Mouse (Mus musculus): ENCODE results near the gene Abt1. TPM values are rescaled to one million over a fixed set of nuclear protein-coding genes. Genes with fewer than 3 reads are reported as not detected.
"Not testable (repeated sequence)": the region's sequence is repeated elsewhere in the genome, so short reads cannot be mapped to it uniquely, and the experiment has no call there.

Abt1 gene
- polyA plus RNA-seq, 1 experiment, result 10.0 TPM

GRCm38 (mm10) chr13:23411311-23412210, 12.1 kb downstream of the Abt1 start:
- peak overlapping the region; percentile 66 for H3K27ac ChIP-seq (ENCODE audit: insufficient read depth, low read length)
- H3K4me1 ChIP-seq (ENCODE audit: control insufficient read depth, insufficient read depth, low read length), result no peaks in the 10 kb centered on the region
- no peaks in the 10 kb centered on the region for H3K36me3 ChIP-seq (ENCODE audit: control insufficient read depth, insufficient read depth, low read length, poor library complexity, severe bottlenecking)
- TF ChIP-seq EP300 (IDR thresholded peaks at IDR 0.05; ENCODE audit: insufficient read depth, low read depth, low read length) (no peak), CTCF (IDR thresholded peaks at IDR 0.05; ENCODE audit: low read depth, low read length) (peak; percentile 36), POLR2A (IDR thresholded peaks at IDR 0.05; ENCODE audit: insufficient read depth, low read length) (no peak)
- H3K9me3 ChIP-seq (replicated peaks; ENCODE audit: control insufficient read depth, insufficient read depth, low read length, poor library complexity, severe bottlenecking), result no peaks in the 10 kb centered on the region
- H3K27me3 ChIP-seq (ENCODE audit: control insufficient read depth, insufficient read depth, low read length, poor library complexity, severe bottlenecking), result no peaks in the 10 kb centered on the region; the same call in 1 of the 2 replicates
- H3K9ac ChIP-seq (ENCODE audit: low read depth, poor library complexity, severe bottlenecking), result peak overlapping the region; percentile 80
- peak overlapping the region; percentile 97 for H3K4me3 ChIP-seq (ENCODE audit: low read depth, low read length)

- H3K4me1 ChIP-seq (ENCODE audit: control insufficient read depth, insufficient read depth, low read length), result no peaks in the 10 kb centered on the region
- H3K9ac ChIP-seq (ENCODE audit: low read depth, poor library complexity, severe bottlenecking), result no peak overlapping the region
- no peak overlapping the region for H3K27ac ChIP-seq (ENCODE audit: insufficient read depth, low read length)
- H3K27me3 ChIP-seq (ENCODE audit: control insufficient read depth, insufficient read depth, low read length, poor library complexity, severe bottlenecking), result no peaks in the 10 kb centered on the region; the same call in 1 of the 2 replicates
- H3K9me3 ChIP-seq (replicated peaks; ENCODE audit: control insufficient read depth, insufficient read depth, low read length, poor library complexity, severe bottlenecking), result no peaks in the 10 kb centered on the region
- H3K36me3 ChIP-seq (ENCODE audit: control insufficient read depth, insufficient read depth, low read length, poor library complexity, severe bottlenecking), result no peaks in the 10 kb centered on the region
- H3K4me3 ChIP-seq (ENCODE audit: low read depth, low read length), result no peak overlapping the region; the same call in 1 of the 2 replicates
- TF ChIP-seq POLR2A (IDR thresholded peaks at IDR 0.05; ENCODE audit: insufficient read depth, low read length) (no peak), EP300 (IDR thresholded peaks at IDR 0.05; ENCODE audit: insufficient read depth, low read depth, low read length) (no peak), CTCF (IDR thresholded peaks at IDR 0.05; ENCODE audit: low read depth, low read length) (no peak)
These were observed 13.0 kb downstream of the Abt1 start for GRCm38 (mm10) chr13:23410632-23411031.

GRCm38 (mm10) chr13:23402626-23403025, 21.0 kb downstream of the Abt1 start:
- Histone ChIP-seq H3K27me3 (ENCODE audit: control insufficient read depth, insufficient read depth, low read length, poor library complexity, severe bottlenecking) (no peaks in the 10 kb centered on the region; the same call in 1 of the 2 replicates), H3K9ac (ENCODE audit: low read depth, poor library complexity, severe bottlenecking) (peak overlapping the region; percentile 66; the same call in 1 of the 2 replicates), H3K27ac (ENCODE audit: insufficient read depth, low read length) (no peak overlapping the region), H3K4me1 (ENCODE audit: control insufficient read depth, insufficient read depth, low read length) (no peaks in the 10 kb centered on the region), H3K9me3 (replicated peaks; ENCODE audit: control insufficient read depth, insufficient read depth, low read length, poor library complexity, severe bottlenecking) (no peaks in the 10 kb centered on the region), H3K36me3 (ENCODE audit: control insufficient read depth, insufficient read depth, low read length, poor library complexity, severe bottlenecking) (no peaks in the 10 kb centered on the region), H3K4me3 (ENCODE audit: low read depth, low read length) (no peak overlapping the region)
- TF ChIP-seq EP300 (IDR thresholded peaks at IDR 0.05; ENCODE audit: insufficient read depth, low read depth, low read length) (no peak), POLR2A (IDR thresholded peaks at IDR 0.05; ENCODE audit: insufficient read depth, low read length) (no peak), CTCF (IDR thresholded peaks at IDR 0.05; ENCODE audit: low read depth, low read length) (no peak)

GRCm38 (mm10) chr13:23401683-23402527, 21.8 kb downstream of the Abt1 start:
- Histone ChIP-seq H3K4me3 (ENCODE audit: low read depth, low read length) (peak overlapping the region; percentile 89), H3K36me3 (ENCODE audit: control insufficient read depth, insufficient read depth, low read length, poor library complexity, severe bottlenecking) (no peaks in the 10 kb centered on the region), H3K9ac (ENCODE audit: low read depth, poor library complexity, severe bottlenecking) (peak overlapping the region; percentile 66), H3K27me3 (ENCODE audit: control insufficient read depth, insufficient read depth, low read length, poor library complexity, severe bottlenecking) (no peaks in the 10 kb centered on the region; the same call in 1 of the 2 replicates), H3K9me3 (replicated peaks; ENCODE audit: control insufficient read depth, insufficient read depth, low read length, poor library complexity, severe bottlenecking) (no peaks in the 10 kb centered on the region), H3K4me1 (ENCODE audit: control insufficient read depth, insufficient read depth, low read length) (no peaks in the 10 kb centered on the region), H3K27ac (ENCODE audit: insufficient read depth, low read length) (no peak overlapping the region)
- no peak for TF ChIP-seq POLR2A (IDR thresholded peaks at IDR 0.05; ENCODE audit: insufficient read depth, low read length)
- TF ChIP-seq CTCF (IDR thresholded peaks at IDR 0.05; ENCODE audit: low read depth, low read length), result peak; percentile 80

- Histone ChIP-seq H3K27me3 (ENCODE audit: control insufficient read depth, insufficient read depth, low read length, poor library complexity, severe bottlenecking) (0 out of 2 replicates have a peak, but pooled peaks cover under 1% of the 10 kb centered on the region), H3K4me3 (ENCODE audit: low read depth, low read length) (peak overlapping the region; percentile 89), H3K9ac (ENCODE audit: low read depth, poor library complexity, severe bottlenecking) (peak overlapping the region; percentile 66), H3K36me3 (ENCODE audit: control insufficient read depth, insufficient read depth, low read length, poor library complexity, severe bottlenecking) (no peaks in the 10 kb centered on the region), H3K9me3 (replicated peaks; ENCODE audit: control insufficient read depth, insufficient read depth, low read length, poor library complexity, severe bottlenecking) (no peaks in the 10 kb centered on the region), H3K27ac (ENCODE audit: insufficient read depth, low read length) (no peak overlapping the region), H3K4me1 (ENCODE audit: control insufficient read depth, insufficient read depth, low read length) (no peaks in the 10 kb centered on the region)
- TF ChIP-seq EP300 (IDR thresholded peaks at IDR 0.05; ENCODE audit: insufficient read depth, low read depth, low read length) (no peak), POLR2A (IDR thresholded peaks at IDR 0.05; ENCODE audit: insufficient read depth, low read length) (no peak)
These were observed 22.6 kb downstream of the Abt1 start for GRCm38 (mm10) chr13:23400771-23401682.

GRCm38 (mm10) chr13:23396913-23397312, 26.8 kb downstream of the Abt1 start:
- H3K4me1 ChIP-seq (ENCODE audit: control insufficient read depth, insufficient read depth, low read length); H3K9ac ChIP-seq (ENCODE audit: low read depth, poor library complexity, severe bottlenecking); H3K36me3 ChIP-seq (ENCODE audit: control insufficient read depth, insufficient read depth, low read length, poor library complexity, severe bottlenecking); H3K9me3 ChIP-seq (replicated peaks; ENCODE audit: control insufficient read depth, insufficient read depth, low read length, poor library complexity, severe bottlenecking); H3K27ac ChIP-seq (ENCODE audit: insufficient read depth, low read length): not testable (repeated sequence)
- peaks cover 12% of the 10 kb centered on the region for H3K27me3 ChIP-seq (ENCODE audit: control insufficient read depth, insufficient read depth, low read length, poor library complexity, severe bottlenecking)
- H3K4me3 ChIP-seq (ENCODE audit: low read depth, low read length), result peak overlapping the region; percentile 81

Data from ES-Bruce4 (cell line).